ENCODE assay signal across 25 mouse cellular contexts in the genomic region with DNA sequence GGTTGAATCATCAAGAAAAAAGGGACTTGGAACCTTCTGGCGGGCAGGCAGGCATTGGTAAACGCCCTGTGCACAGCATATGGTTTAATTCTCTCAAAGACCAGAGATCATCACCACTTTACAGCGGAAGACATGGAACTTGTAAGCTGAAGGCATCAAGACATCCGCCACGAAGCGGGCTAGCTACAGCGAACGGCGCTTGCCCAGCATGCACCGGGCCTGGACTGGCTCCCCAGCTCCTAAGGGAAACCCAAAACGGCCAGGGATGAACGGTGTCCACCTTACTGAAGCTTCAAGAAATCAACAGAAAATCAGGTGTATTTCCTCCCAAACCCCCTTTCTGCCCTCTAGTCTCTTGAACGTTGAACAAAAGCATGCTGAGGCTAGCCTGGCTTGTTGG. TPM values are rescaled to one million over a fixed set of nuclear protein-coding genes. Genes with fewer than 3 reads are reported as not detected.
"Had no signal": no experiment of that assay in that cellular context is flagged by ENCODE, and none has a peak within 500 bp of the region (broad histone marks: within the 10 kb centered on the region; RNA-seq: fewer than 3 reads in every experiment).

No protein-coding gene starts in this region.

- H3K36me3 ChIP-seq: heart, embryonic 13.5 days; heart, embryonic 15.5 days; hindbrain, embryonic 10.5 days; hindbrain, embryonic 12.5 days; hindbrain, embryonic 15.5 days; kidney, embryonic 15.5 days; limb, embryonic 10.5 days; limb, embryonic 12.5 days; liver, embryonic 13.5 days had no signal

- H3K27ac ChIP-seq: gastrocnemius, adult 2 months; heart, adult 2 months; heart, embryonic 13.5 days; heart, embryonic 15.5 days; hindbrain, embryonic 10.5 days; hindbrain, embryonic 12.5 days; hindbrain, embryonic 15.5 days; hindbrain, postnatal 0 days; kidney, embryonic 15.5 days; kidney, postnatal 0 days; layer of hippocampus, adult 2 months; left cerebral cortex, adult 2 months; limb, embryonic 10.5 days; limb, embryonic 12.5 days; liver, embryonic 13.5 days had no signal

- H3K27me3 ChIP-seq: heart, embryonic 13.5 days; heart, embryonic 15.5 days; hindbrain, embryonic 12.5 days; hindbrain, embryonic 15.5 days; kidney, embryonic 15.5 days; limb, embryonic 12.5 days; liver, embryonic 13.5 days had no signal

- H3K9ac ChIP-seq: heart, embryonic 13.5 days; heart, embryonic 15.5 days; hindbrain, embryonic 12.5 days; hindbrain, embryonic 15.5 days; kidney, embryonic 15.5 days; limb, embryonic 12.5 days; liver, embryonic 13.5 days had no signal

- DNase-seq: gastrocnemius, adult 2 months; gastrocnemius, postnatal 10 days; gastrocnemius, postnatal 25 days; heart, adult 2 months; heart, postnatal 4 days; kidney, adult 11 months; kidney, adult 2 months; kidney, adult 9 months; kidney, postnatal 25 days; kidney, postnatal 4 days; liver; liver, embryonic 13.5 days had no signal

- H3K9me3 ChIP-seq: heart, embryonic 13.5 days; heart, embryonic 15.5 days; hindbrain, embryonic 10.5 days; hindbrain, embryonic 12.5 days; hindbrain, embryonic 15.5 days; kidney, embryonic 15.5 days; limb, embryonic 10.5 days; limb, embryonic 12.5 days; liver, embryonic 13.5 days had no signal

- H3K4me3 ChIP-seq: gastrocnemius, adult 2 months; heart, adult 2 months; heart, embryonic 13.5 days; heart, embryonic 15.5 days; hindbrain, embryonic 10.5 days; hindbrain, embryonic 12.5 days; hindbrain, embryonic 15.5 days; kidney, embryonic 15.5 days; layer of hippocampus, adult 2 months; left cerebral cortex, adult 2 months; limb, embryonic 10.5 days; limb, embryonic 12.5 days; liver, embryonic 13.5 days had no signal

- H3K4me1 ChIP-seq: hindbrain, embryonic 10.5 days; hindbrain, embryonic 12.5 days; hindbrain, embryonic 15.5 days; limb, embryonic 12.5 days; liver, embryonic 13.5 days had no signal

RNA-seq across cellular contexts. Expression of gene Pawr, which starts 33.7 kb away (rescaled TPM):
- total RNA-seq: granulocyte monocyte progenitor cell, adult 5-6 weeks had no signal
